Mouse (Mus musculus) liver, adult 10 weeks (tissue): ENCODE measurements around the gene Trpv1. TPM values are rescaled to one million over a fixed set of nuclear protein-coding genes. Genes with fewer than 3 reads are reported as not detected.

Experiments used
- polyA plus RNA-seq: library from polyadenylated mRNA; stranded (reverse); fragments of 350-450 nt; fragmentation: Illumina TruSeq; extraction: RNeasy Lipid Tissue Mini Kit (QIAGEN cat#74804); gene quantifications from one replicate; pipeline ENCODE4 v1.2.3, GENCODE M21; 2014; ENCODE audit warnings: low read depth, low replicate concordance

Gene Trpv1
- polyA plus RNA-seq, result not detected

GRCm38 (mm10) chr11:73233992-73234391, at the start of gene Trpv1:
TSS of gene Trpv1 (plus strand) at chr11:73234292.

GRCm38 (mm10) chr11:73198603-73199229, 35.4 kb upstream of the Trpv1 start, which contains the start of gene Ctns:
TSS of gene Ctns (minus strand) at chr11:73199042.

GRCm38 (mm10) chr11:73199230-73199712, 34.8 kb upstream of the Trpv1 start, which contains the start of gene Shpk:
TSS of gene Shpk (plus strand) at chr11:73199460.

GRCm38 (mm10) chr11:73267267-73267666, 33.2 kb downstream of the Trpv1 start, which contains the start of gene Trpv3:
TSS of gene Trpv3 (plus strand) at chr11:73267388.

Other genes starting within 250 kb of the Trpv1 start
- not detected for gene P2rx1, start 235.2 kb upstream of the Trpv1 start, polyA plus RNA-seq
- gene Camkk1, start 215.3 kb upstream of the Trpv1 start, polyA plus RNA-seq, result not detected
- gene Ncbp3, start 186.5 kb upstream of the Trpv1 start, polyA plus RNA-seq, result 3.2 TPM
- gene Itgae, start 143.7 kb upstream of the Trpv1 start, polyA plus RNA-seq, result 0.13 TPM
- 0.21 TPM for gene Haspin, start 96.0 kb upstream of the Trpv1 start, polyA plus RNA-seq
- gene P2rx5, start 73.9 kb upstream of the Trpv1 start, polyA plus RNA-seq, result not detected
- gene Emc6, start 57.3 kb upstream of the Trpv1 start, polyA plus RNA-seq, result 45.7 TPM
- gene Tax1bp3, start 57.2 kb upstream of the Trpv1 start, polyA plus RNA-seq, result 9.5 TPM
- 7.8 TPM for gene Ctns, start 35.2 kb upstream of the Trpv1 start, polyA plus RNA-seq
- gene Shpk, start 34.8 kb upstream of the Trpv1 start, polyA plus RNA-seq, result 20.3 TPM
- not detected for gene Trpv3, start 33.1 kb downstream of the Trpv1 start, polyA plus RNA-seq
- gene Aspa, start 95.3 kb downstream of the Trpv1 start, polyA plus RNA-seq, result 63.7 TPM
- gene Gm49340, start 95.4 kb downstream of the Trpv1 start, polyA plus RNA-seq, result 0.29 TPM
- 25.1 TPM for gene Spata22, start 95.4 kb downstream of the Trpv1 start, polyA plus RNA-seq
- not detected for gene Olfr20, start 116.5 kb downstream of the Trpv1 start, polyA plus RNA-seq
- not detected for gene Olfr376, start 137.0 kb downstream of the Trpv1 start, polyA plus RNA-seq
- gene Olfr1, start 165.3 kb downstream of the Trpv1 start, polyA plus RNA-seq, result not detected
- not detected for gene Olfr378, start 194.2 kb downstream of the Trpv1 start, polyA plus RNA-seq
- gene Olfr380, start 223.2 kb downstream of the Trpv1 start, polyA plus RNA-seq, result not detected